Mouse (Mus musculus) cerebellum, adult 11 months (tissue): ENCODE measurements around the gene Sec14l2.
"Not testable (repeated sequence)": the region's sequence is repeated elsewhere in the genome, so short reads cannot be mapped to it uniquely, and the experiment has no call there.

Source experiments
- DNase-seq: peaks from one replicate; pipeline ENCODE4 v3.0.0; 2022

Sec14l2 gene

GRCm38 (mm10) chr11:4128461-4128860 lies 5.2 kb upstream of the Sec14l2 start:
- DNase-seq, result not testable (repeated sequence)

DNA sequence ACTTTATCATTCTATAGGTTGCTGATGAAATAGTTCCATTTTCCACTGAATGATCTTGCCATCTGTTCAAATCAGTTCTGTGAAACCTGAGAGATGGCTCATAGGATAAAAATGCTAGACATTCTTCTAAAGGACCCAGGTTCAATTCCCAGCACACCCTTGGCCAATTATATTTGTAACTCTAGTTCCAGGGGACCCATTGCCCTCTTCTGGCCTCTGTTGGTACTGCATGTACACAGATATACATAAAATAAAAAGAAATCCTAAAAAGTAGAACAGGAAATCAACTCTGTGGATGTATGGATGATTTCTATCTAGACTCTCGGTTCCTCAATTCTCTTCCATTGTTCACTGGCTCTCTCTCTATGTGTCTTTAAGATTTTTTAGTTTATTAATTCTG lies 3.8 kb upstream of the Sec14l2 start:
- DNase-seq, result no peak

- DNase-seq, result no peak
Observed at GRCm38 (mm10) chr11:4123922-4124321, 707 bp upstream of the Sec14l2 start.

DNA sequence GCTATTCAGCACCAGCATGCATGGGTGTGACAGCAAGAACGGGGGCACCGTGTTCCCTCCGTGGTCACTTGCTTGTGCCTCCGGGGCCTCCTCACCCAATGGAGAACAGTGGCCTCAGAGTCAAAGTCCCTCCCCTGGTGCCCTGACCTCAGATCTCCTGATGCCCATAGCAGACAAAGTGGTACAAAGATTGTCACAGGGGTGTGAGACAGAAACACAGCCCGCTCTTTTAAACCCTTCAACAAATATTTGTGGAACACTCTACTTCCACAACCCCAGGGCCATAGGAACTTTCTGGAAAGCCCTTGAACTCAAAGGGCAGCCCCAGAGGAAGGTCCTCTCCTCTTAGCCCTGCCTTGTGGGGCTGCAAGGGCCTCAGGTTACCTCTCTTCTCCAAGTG lies 989 bp downstream of the Sec14l2 start:
- no peak for DNase-seq

- no peak for DNase-seq
Observed at GRCm38 (mm10) chr11:4121691-4122090, 1.5 kb downstream of the Sec14l2 start.

DNA sequence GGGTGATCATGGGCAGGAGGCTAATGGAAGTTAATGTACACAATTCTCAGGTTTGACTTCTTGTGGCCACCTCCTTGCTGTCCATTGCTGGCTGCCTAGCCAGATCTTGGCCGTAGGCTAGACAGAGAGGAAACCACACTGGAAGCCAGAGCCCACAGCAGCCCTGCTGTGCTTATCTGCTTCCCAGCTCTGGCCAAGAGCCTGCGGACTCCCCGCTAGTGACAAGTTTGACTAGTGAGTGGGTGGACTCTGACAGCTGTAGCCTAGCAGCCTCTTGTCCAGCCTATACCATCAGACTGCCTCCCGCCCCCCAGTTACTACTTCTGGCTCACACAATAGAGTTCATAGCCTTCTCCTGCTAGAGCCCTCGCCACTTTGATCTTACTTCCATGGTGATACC lies 3.6 kb downstream of the Sec14l2 start:
- DNase-seq, result no peak

DNA sequence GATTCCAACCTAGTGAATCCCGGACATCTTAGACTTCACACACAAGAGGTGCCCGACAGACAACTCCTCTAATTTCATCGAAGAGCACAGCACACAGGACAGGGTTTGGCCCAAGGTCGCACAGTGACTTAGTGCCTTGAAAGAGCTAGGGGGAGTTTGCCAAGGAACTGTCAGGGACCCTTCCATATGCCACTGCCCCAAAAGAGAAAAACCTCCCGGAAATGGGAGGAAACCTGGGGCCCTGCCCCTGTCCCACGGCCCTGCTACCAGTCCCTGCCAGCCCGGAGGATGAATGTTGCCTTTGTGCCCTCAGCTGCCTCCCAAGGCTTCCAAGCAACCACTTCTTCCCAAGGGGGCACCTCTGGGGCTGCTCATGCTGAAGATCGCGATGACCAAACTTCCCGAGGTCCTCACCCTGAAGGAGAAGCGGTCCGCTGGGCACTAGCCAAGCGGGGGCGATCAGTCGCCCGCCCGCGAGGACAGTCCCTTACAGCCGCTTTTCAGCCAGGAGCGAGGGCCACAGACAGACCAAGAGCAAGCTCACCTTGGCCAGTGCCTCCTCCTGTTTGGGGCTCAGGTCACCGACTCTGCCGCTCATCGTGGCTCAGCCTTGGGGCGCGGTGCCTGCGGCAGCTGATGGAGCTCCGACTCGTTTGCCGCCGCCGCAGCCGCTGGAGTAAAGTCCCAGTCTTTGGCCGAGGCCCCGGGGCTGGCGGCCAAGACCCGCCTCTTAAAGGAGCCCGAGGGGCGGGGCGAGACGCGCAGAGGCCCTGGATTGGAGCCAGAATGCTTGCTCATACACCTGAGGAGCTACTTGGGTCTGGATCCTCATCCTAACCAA lies 4.9 kb downstream of the Sec14l2 start:
- DNase-seq, result peak; percentile 74

DNA sequence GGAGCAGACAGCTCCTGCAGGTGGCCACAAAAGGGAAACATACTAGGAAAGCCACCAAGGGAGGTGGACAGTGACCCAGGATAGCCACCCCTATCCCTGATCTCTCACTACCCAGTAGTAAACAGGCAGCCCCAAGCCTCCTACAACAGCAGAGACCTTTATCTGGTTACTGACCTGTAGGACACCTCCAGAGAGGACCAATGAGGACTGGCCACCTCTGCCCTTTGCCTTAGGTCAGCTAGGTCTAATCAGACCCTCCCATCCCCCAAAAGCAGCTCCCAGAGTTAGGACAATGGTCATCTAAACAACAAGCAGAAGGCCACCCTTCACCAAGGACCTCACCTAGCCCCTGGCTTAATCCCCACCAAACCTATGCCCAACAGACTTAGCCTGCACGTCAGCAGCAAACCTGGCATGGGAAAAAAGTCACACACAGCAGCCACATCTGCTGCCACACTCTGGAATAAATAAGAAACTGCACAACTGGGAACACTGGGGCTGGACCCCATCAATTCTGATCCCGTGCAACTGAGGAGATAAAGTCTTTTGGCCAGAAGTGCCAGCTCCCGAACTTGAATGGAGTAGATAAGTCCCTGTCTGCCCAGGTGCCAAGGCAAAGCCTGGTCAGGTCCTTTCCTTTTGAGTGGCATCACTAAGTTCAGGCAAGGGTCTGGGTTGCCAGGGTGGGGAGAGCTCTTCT lies 5.7 kb downstream of the Sec14l2 start:
- no peak for DNase-seq

GRCm38 (mm10) chr11:4116458-4117141 lies 6.6 kb downstream of the Sec14l2 start:
- no peak for DNase-seq

- no peak for DNase-seq
Observed at GRCm38 (mm10) chr11:4115407-4115806, 7.8 kb downstream of the Sec14l2 start.

GRCm38 (mm10) chr11:4114541-4114940 lies 8.7 kb downstream of the Sec14l2 start:
- not testable (repeated sequence) for DNase-seq

GRCm38 (mm10) chr11:4113970-4114369 lies 9.2 kb downstream of the Sec14l2 start:
- DNase-seq, result no peak

GRCm38 (mm10) chr11:4113496-4113895 lies 9.7 kb downstream of the Sec14l2 start:
- DNase-seq, result no peak

DNA sequence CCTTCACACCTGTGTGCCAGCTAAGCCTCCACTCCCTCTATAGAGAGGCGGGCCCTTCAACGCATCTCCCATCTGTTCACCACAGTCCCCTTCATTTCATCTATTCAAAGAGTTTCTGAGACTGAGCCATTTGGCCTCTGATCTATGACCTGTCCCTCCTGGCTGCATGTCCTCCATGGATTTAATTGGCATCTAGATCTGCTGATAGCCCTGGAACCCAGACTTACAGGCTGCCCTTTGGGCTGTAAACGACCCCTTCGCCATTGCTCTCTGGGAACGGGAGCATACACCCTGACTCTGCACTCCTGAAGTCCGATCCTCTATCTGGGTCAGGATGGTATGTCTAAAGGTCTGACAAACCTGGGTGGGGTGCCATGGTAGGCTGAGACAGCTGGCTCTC lies 10.4 kb downstream of the Sec14l2 start:
- no peak for DNase-seq

- DNase-seq, result no peak
Observed at GRCm38 (mm10) chr11:4112033-4112432, 11.2 kb downstream of the Sec14l2 start.

DNA sequence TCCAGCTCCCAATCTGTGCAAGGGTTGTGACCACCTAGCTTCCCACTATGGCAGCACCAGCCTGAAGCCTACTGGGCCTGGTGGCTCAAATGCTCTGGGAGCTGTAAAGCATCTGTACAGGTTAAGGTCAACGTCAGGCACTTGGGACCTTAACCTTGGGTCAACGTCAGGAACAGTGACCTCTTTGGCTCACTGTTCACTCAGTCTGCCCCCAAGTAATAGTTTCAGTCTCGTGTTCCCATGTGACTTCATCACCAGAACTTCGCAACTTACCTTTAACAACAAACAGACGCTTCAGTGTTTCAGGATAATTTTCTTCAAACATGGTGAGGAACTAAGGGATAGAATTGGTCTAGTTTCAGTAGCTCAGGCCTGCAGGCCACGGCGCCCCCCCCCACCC lies 14.5 kb downstream of the Sec14l2 start:
- DNase-seq, result no peak

DNA sequence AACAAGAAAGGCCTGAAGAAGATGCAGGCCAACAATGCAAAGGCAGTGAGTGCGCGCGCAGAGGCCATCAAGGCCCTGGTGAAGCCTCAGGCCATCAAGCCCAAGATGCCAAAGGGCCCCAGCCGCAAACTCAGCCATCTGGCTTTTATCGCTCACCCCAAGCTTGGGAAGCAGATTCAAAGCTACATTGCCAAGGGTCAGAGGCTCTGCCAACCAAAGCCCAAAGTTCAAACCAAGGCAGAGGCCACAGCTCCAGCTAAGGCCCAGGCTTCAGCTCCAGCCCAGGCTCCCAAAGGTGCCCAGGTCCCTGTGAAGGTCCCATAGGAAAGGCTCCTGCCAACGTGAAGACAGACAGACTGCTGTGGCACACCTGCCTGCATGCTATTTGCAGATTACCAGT lies 15.3 kb downstream of the Sec14l2 start:
- not testable (repeated sequence) for DNase-seq

DNA sequence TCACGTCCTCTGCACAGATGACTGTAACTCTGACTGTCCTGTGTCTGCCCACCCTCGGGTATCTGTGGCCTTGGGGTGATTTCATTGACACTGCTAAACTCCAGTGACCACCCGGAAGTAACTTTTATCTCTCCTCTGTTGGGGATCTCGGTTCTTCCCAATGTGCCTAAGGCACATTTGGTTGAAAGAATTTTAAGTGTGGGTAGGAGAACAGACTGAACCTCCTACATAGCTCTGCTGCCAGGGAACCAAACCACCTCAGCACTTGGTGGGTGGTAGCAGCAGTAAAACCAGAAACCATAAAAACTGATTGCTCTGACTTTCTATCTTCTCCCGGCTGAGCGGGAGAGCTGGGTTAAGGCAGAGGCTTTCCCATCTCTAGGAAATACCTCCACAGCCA lies 17.8 kb downstream of the Sec14l2 start:
- no peak for DNase-seq

DNA sequence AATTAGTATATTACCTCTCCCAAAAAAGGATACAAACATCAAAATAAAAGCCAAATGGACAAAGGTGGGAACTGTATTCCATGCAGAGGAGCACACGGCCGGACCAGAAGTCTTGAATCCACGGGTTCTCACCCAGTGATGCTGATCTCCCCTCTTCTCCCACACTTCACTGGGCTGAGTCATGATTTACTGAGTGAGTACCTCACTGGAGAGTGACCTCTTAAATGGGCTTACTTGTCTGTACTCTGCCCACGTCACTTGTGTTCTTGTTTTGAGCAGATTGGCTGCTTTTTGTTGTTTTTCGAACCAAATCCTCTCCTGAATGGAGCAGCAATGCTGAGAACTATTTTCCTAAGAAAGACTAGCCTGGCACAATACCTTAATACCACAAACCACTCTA lies 18.2 kb downstream of the Sec14l2 start:
- DNase-seq, result no peak

- DNase-seq, result no peak
Observed at GRCm38 (mm10) chr11:4103522-4103921, 19.7 kb downstream of the Sec14l2 start.

DNA sequence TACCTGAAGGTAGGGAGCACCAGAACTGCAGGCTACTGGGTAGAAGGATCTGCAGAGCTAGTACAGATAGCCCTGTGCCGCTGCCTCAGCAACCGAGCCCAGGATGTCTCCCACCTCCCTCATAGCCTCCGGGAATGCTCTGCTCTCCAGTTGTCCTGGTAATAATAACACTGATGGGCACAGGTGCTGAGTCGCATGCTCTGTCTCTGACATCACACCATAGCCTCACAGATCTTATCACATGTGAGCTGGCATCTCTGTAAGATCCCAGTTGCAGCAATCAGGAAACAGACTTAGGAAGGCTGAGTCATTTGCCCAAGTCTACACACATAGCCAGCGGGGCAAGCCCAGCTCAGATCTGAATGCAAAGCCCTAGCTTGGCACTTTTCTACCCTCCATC lies 21.4 kb downstream of the Sec14l2 start:
- DNase-seq, result no peak

- no peak for DNase-seq
Observed at GRCm38 (mm10) chr11:4099447-4099846, 23.8 kb downstream of the Sec14l2 start.

GRCm38 (mm10) chr11:4098816-4099215 lies 24.4 kb downstream of the Sec14l2 start:
- no peak for DNase-seq

- DNase-seq, result no peak
Observed at GRCm38 (mm10) chr11:4098120-4098519, 25.1 kb downstream of the Sec14l2 start.
